ENCODE assay signal across 11 mouse cellular contexts in the genomic region with DNA sequence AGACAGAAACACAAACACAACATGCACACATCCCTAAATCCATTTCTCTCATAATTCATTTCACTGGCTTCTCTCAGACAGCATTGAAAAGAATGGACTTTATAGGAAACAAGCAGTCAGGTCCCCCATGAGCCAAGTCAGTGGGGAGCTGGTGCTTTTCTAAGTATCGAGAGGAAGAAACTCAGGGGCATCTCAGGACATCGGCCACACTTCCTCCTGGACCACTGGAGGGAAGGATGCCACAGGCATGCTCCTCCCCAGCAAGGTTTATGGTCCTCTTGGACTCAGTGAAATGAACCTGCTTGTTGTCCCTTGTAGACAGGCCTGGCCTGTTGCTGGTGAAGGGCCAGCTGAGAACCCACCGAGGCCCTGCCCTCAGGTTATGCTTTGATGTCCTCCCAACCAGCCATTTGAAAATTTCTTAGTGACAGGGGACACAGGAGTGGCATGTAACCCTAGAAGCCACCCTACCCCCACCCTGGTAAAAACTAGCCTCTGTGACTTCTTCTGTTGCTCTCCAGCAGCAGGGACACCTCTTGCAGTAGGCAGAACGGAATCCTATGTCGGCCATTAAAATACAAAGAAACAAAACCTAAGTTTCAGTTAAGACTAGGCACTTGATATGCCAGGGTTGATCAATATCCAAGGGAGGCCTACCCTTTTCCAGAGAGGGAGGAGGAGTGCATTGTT. TPM values are rescaled to one million over a fixed set of nuclear protein-coding genes. Genes with fewer than 3 reads are reported as not detected.
DNase-seq lines count a peak whose midpoint lies in the region; ATAC-seq and TF ChIP-seq lines count a peak whose summit lies in the region.
"Had no signal": no experiment of that assay in that cellular context is flagged by ENCODE, and none has a peak within 500 bp of the region (broad histone marks: within the 10 kb centered on the region; RNA-seq: fewer than 3 reads in every experiment).

No protein-coding gene starts in this region.

- DNase-seq in gastrocnemius, postnatal 10 days: peak; percentile 3
- DNase-seq in gastrocnemius, adult 8-10 months (ENCODE audit: low spot score in 2 of 2): no peak
- DNase-seq in kidney, adult 2 months: no peak
- DNase-seq in right cerebral cortex, postnatal 4 days: peak; percentile 0
- no peak for DNase-seq in right cerebral cortex, postnatal 14 days
- DNase-seq: B cell, adult 2 months; thymus, adult 2 months had no signal

- H3K27me3 ChIP-seq in kidney, embryonic 15.5 days: no peaks in the 10 kb centered on the region
- no peaks in the 10 kb centered on the region for H3K27me3 ChIP-seq in kidney, adult 2 months (replicated peaks; ENCODE audit: control insufficient read depth, insufficient read depth, low read length)
- H3K27me3 ChIP-seq in heart, embryonic 16.5 days (ENCODE audit: control insufficient read depth, insufficient read depth, low read length): no peaks in the 10 kb centered on the region
- H3K27me3 ChIP-seq: liver, embryonic 12.5 days had no signal

- H3K4me3 ChIP-seq in kidney, embryonic 15.5 days (replicated peaks): no peak overlapping the region
- H3K4me3 ChIP-seq in kidney, adult 2 months (ENCODE audit: insufficient read depth, low read depth, low read length): no peak overlapping the region
- H3K4me3 ChIP-seq in heart, embryonic 16.5 days (ENCODE audit: low read length): no peak overlapping the region
- H3K4me3 ChIP-seq: liver, embryonic 12.5 days had no signal

- TF ChIP-seq CTCF in kidney, adult 2 months (conservative IDR thresholded peaks at IDR 0.05; ENCODE audit: insufficient read depth, insufficient read length, low read depth, low read length): no peak

- peaks cover 59% of the 10 kb centered on the region for H3K4me1 ChIP-seq in kidney, embryonic 15.5 days
- peaks cover 37% of the 10 kb centered on the region for H3K4me1 ChIP-seq in kidney, adult 2 months (ENCODE audit: control insufficient read depth, insufficient read depth, low read length)
- peaks cover 50% of the 10 kb centered on the region for H3K4me1 ChIP-seq in heart, embryonic 16.5 days (ENCODE audit: control insufficient read depth, insufficient read depth, low read length)

- peak overlapping the region; percentile 92 for H3K27ac ChIP-seq in kidney, embryonic 15.5 days
- no peak overlapping the region for H3K27ac ChIP-seq in kidney, adult 2 months (ENCODE audit: insufficient read depth, low read depth, low read length)
- peak overlapping the region; percentile 49 for H3K27ac ChIP-seq in heart, embryonic 16.5 days (ENCODE audit: low read length)

- no peak for TF ChIP-seq POLR2A in kidney, adult 2 months (IDR thresholded peaks at IDR 0.05; ENCODE audit: low read depth, low read length)

- no peaks in the 10 kb centered on the region for H3K36me3 ChIP-seq in kidney, embryonic 15.5 days
- H3K36me3 ChIP-seq in kidney, adult 2 months (ENCODE audit: control insufficient read depth, insufficient read depth, low read length): no peaks in the 10 kb centered on the region
- no peaks in the 10 kb centered on the region for H3K36me3 ChIP-seq in heart, embryonic 16.5 days (ENCODE audit: control insufficient read depth, insufficient read depth)
- H3K36me3 ChIP-seq: liver, embryonic 12.5 days had no signal

- H3K9ac ChIP-seq in kidney, embryonic 15.5 days: no peak overlapping the region
- no peak overlapping the region for H3K9ac ChIP-seq in heart, embryonic 16.5 days (ENCODE audit: low read length)
- H3K9ac ChIP-seq: liver, embryonic 12.5 days had no signal

- ATAC-seq in kidney, embryonic 15.5 days (replicated peaks; ENCODE audit: low FRiP score): peak; percentile 26; the same call in 1 of the 2 replicates
- no peak for ATAC-seq in heart, embryonic 16.5 days (replicated peaks; ENCODE audit: extremely low read depth, insufficient read depth, low FRiP score)
- ATAC-seq in monocyte, adult 5-6 weeks (replicated peaks; ENCODE audit: insufficient number of reproducible peaks, low FRiP score, low TSS enrichment, poor library complexity, severe bottlenecking): no peak

- WGBS in kidney, embryonic 15.5 days: 32% methylated on average over 5 of the region's 5 CpGs
- WGBS in kidney, adult 2 months: 65% methylated on average over 5 of the region's 5 CpGs
- 70% methylated on average over 5 of the region's 5 CpGs for WGBS in heart, embryonic 16.5 days

- no peaks in the 10 kb centered on the region for H3K9me3 ChIP-seq in kidney, embryonic 15.5 days (replicated peaks)
- H3K9me3 ChIP-seq in heart, embryonic 16.5 days (replicated peaks; ENCODE audit: control insufficient read depth, low read length): no peaks in the 10 kb centered on the region
- H3K9me3 ChIP-seq: liver, embryonic 12.5 days had no signal

- no peak overlapping the region for H3K4me2 ChIP-seq in kidney, embryonic 15.5 days
- H3K4me2 ChIP-seq in heart, embryonic 16.5 days (ENCODE audit: low read depth, low read length): no peak overlapping the region
- H3K4me2 ChIP-seq: liver, embryonic 12.5 days had no signal

RNA-seq across cellular contexts. Expression of gene Sik1, which starts 37.9 kb away (rescaled TPM):
- total RNA-seq in gastrocnemius, postnatal 10 days (2021): 10 to 100 TPM; 30.6 to 33.2 TPM
- total RNA-seq in gastrocnemius, adult 8-10 months (2022): 10 to 100 TPM in 2 of 4 experiments, 1 to 10 TPM in 2; 7.8 to 22.8 (median 13.9) TPM
- 17.5 and 18.5 TPM in 2 replicates for polyA plus RNA-seq in kidney, embryonic 15.5 days (2015; fragmentation: Nextera tagmentation; extraction: Ambion mirVana)
- polyA plus RNA-seq in kidney, adult 2 months (2012; rRNA removed): 35.5 and 57.6 TPM in 2 replicates
- polyA plus RNA-seq in heart, embryonic 16.5 days (2015; fragmentation: Nextera tagmentation; extraction: Ambion mirVana): 13.0 and 18.6 TPM in 2 replicates
- total RNA-seq in monocyte, adult 5-6 weeks (2017): 146 to 224 TPM (median 193 TPM) in 3 replicates

Comparison
In these comparisons a context has a peak if more than half of its experiments do, and no peak if none do; other contexts are left out.
1. DNase-seq: peak in gastrocnemius, postnatal 10 days (single experiment) and right cerebral cortex, postnatal 4 days (single experiment); none in gastrocnemius, adult 8-10 months (0 of 2), kidney, adult 2 months (single experiment) and right cerebral cortex, postnatal 14 days (single experiment).